Mouse (Mus musculus): Measurements from ENCODE around the gene Tmc1.

The Tmc1 gene

DNA sequence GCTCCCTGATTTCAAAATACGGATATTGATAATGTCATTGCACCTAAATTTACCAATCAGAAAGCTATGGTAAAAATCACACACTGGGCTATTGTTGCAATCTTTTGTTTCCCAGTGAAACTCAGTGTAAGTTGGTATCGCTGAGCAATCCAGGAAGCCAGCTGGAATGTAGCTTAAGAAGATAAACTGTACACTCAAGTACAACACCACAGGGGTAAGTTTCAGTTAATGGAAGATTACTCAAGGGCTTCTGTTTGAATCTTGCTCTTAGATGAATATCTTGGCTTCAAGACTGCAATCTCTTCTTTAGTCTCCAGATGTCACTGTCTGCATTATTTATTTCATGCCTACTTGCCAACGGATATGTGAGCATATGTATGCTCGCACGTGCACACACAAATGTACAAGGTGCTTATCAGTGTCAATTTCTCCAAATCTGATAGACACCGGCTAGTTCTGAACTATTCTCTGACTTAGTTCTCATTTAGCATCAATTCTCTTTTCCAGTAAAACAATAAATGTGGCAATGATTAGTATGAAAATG lies 156.4 kb downstream of the Tmc1 start:
- no peak for DNase-seq (ENCODE audit: low spot score)

DNA sequence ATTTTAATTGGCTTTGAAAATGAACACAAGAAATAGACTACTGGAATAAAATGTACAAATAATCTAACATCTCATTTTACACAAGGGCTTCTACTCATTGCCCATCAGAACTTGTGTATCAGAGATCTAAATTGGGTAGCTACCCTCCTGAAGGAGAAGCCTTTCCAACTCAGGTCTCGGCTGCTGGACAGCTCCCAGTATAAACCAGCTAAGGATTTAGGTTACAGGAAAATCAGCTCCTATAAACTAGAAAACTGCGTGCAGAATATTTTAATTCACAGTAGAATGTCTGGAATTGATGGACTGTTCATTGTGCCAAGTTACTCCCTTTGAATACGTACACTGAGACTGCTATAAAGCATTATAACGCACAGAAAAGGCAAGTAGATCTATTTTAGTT lies 158.0 kb downstream of the Tmc1 start:
- DNase-seq (ENCODE audit: low spot score): no peak

DNA sequence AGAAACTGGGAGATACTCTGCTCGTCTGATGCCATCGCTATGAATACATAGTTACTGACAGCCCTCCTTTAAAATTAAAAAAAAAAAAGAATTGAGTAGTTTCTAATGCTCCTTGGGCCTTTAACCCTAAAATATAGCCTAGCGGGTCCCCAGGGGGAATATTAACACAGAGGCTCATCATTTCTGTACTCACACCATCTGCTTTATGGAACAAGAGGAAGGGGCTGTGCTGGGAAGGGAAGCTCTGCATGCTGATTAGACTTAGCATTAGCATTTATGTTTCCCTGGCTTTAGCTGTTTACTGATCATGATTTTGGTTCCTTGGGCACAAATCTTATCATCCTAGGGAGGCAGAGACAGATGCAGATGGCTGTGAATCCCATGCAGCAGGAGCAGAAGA lies 159.0 kb downstream of the Tmc1 start:
- no peak for DNase-seq (ENCODE audit: low spot score)

DNA sequence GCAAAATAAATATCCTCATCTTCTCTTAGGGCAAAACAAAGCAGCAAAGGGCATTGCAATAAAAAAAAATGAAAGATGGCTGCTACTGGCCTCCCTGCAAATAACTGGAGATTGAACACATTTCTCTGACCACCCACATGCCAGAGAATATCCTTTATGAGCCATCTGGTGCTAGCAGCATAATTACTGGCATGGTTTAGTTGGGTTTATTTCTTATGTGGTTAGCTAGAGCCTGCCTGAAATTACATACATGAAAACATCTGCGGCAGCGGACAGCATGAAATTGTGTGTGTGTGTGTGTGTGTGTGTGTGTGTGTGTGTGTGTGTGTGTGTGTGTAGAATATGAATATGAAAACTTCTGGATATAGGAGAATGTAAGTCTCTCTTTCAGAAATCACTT lies 161.2 kb downstream of the Tmc1 start:
- DNase-seq (ENCODE audit: low spot score): no peak

DNA sequence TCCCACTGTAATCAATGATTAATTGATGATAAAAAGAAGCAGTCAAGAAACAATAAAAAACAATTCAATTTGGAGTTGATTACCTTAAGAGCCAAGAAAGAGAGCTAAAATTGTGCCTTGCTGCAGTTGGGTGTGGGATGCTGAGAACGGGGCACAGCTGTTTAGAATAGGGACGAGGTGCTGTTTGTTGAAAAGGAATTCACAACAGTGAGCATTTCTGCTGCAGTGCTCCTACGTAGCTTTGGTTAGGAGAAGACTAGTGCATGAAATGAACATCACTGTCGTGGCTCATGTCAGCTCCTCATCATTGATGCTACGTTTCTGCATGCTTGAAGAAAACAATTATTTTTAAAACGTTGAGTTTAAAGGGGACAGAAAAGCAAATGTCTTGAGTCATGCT lies 166.7 kb downstream of the Tmc1 start:
- DNase-seq (ENCODE audit: low spot score): no peak

DNA sequence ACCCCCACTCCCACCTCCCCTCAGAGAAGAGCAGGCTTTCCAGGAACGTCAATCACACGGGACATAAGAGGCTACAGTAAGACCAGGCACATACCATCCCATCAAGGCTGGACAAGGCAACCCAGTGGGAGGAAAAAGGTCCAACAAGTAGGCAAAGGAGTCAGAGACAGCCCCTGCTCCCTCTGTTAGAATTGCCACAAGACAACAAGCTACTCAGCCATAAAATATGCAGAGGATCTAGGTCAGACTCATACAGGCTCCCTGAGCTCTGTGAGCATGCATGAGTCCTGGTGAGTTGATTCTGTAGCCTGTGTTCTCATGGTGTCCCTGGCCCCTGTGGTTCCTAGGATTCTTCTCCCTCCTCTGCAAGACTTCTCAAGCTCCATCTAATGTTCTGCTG lies 178.3 kb downstream of the Tmc1 start:
- DNase-seq (ENCODE audit: low spot score): no peak

DNA sequence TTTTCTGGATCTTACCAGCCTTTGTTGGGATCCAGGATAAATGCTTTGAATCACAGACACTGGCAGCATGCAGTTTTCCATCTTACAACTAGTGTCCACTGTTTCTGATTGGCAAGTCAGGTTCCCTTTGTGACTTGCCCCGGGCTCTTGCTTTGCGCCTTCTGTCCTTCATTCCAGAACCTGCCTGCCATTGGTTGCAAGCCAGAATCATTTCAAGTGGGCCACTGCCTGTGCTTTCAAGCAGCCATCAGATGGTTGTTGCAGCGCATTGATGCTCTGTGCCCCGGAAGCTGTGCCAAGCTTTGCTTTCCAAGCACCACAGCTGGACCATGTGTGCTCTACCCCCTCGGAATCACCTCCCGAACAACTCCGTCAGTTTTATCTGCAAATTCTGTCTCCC lies 180.1 kb downstream of the Tmc1 start:
- DNase-seq (ENCODE audit: low spot score): no peak

DNA sequence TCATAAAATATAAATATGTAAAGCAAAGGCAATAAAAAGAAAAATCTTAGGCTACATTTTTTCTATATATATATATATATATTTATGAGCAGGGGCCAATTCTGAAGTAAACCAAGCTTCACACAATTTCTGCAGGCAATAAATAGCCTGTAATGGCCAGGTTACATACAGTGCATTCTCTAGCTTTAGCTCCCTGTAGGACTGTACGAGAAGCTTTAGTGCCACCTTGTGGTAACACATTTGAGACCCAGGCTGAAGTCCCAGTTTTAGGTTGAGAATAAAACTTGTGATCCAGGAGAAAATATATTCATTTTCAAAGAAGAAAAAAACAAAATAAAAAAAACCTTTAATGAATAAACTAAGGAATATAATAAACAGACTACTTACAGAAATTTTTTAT lies 189.8 kb downstream of the Tmc1 start:
- DNase-seq (ENCODE audit: low spot score): no peak

DNA sequence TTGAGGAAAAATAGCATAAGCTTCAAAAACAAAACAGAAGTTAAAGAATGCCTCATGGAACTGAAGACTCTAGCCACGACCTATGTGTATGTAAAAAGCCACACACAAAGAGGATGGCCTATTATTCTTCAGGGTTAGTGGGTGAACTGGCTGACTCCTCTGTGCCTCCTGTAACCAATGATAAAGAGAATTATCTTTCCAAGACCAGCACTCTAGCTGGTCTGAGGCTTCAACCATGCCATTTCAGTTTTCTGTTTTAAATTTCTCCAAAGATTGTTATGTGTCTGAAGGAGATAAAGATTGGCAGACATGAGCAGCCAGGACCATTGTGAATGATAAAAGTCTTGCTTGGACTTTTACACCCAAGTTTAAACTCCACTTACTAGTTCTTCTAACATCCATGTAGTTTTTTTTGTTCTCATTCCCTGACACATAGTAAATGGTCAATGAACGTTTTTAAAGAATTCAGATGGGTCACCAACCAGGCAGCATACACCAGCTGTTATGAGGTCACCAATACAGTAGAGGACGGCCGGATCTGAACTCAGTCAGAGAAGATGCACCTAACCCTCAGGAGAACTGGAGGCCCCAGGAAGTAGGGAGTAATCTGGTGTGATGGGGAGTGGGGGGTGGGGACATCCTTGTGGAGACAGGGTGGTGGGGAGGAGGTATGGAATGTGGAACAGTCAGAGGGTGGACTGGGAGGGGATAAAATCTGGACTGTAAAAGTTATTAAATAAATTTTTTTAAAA lies 192.2 kb downstream of the Tmc1 start:
- no peak for DNase-seq (ENCODE audit: low spot score)

DNA sequence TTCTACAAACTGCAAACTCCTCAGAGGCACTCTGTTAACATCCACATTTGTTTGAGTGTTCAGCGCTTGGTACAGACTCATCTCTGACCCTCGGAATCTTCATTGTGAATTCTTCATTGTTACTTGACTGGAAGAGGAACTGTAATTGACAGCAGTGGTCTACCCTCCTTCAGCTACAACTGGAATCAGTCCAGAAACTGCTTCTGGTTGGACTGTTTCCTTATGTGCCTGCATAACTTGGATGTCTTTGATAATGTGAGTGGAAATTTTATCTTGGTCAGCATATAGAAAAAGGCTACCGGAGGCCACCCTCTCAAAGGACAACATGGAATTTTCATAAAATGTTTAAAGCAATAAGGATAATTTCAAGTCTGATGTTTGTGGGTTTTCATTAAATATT lies 192.9 kb downstream of the Tmc1 start:
- no peak for DNase-seq (ENCODE audit: low spot score)

DNA sequence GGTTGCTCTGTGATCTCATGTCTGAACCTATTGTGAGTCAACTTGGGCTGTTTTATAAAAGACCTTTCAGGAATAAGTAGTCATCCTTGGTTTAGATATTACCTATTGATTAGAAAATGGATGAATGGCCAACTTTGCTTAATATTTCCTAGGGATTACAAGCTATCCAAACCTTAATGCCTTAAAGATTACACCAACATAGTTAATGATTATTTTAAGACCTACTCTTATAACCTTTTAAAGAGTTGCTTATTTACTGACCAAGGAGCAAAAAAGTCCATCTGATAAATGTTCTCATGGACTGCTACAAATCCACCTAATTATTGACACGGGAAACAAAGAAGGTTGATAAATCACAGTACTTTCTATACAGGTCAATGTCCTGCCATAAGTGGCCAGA lies 209.4 kb downstream of the Tmc1 start:
- no peak for DNase-seq (ENCODE audit: low spot score)

Data from ovary, postnatal 10 days (tissue).